Mouse (Mus musculus): ENCODE data around the gene Cryba4. TPM values are rescaled to one million over a fixed set of nuclear protein-coding genes. Genes with fewer than 3 reads are reported as not detected.

Gene Cryba4
- total and polyA plus RNA-seq, 3 experiments, result not detected

DNA sequence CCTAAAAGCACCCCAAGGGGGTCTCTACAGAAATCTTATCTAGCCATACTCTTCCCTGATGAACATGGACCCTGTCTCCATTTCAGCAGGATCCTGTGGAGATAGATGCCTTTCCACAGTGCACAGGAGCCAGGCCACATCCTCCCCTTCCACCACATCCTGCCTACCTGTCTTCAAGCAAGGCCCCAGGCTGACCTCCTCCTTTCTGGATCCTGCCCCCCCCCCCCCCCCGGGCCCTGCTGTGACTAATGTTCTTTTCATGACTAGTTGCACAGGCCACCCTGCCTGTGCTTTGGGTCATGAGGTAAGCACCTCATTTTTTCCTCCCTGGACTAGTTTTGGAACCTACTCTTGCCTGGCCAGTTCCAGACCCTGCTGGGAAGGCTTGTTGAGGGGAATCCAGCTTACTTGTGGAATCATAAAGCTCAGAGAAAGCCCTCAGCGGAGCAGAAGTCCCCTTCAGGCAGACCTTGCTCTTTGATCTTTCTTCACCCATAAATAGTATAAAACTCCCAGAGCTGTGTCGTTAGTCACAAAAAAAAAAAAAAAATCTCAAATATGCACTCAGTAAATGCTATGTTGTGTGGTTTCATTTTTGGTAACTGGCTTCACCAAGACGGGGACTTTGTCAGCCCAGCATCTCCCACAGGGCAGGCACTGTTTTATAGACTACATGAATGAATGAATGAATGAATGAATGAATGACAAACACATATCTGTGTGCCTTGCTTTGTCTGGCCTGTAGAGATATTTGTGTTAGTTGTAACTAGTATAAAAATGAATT is 22.9 kb upstream of the Cryba4 start:
- DNase-seq (ENCODE audit: extremely low read depth), result no peak
- H3K27ac ChIP-seq (ENCODE audit: insufficient read depth, low read depth), result no peak overlapping the region
- TF ChIP-seq PAX5 (IDR thresholded peaks at IDR 0.05; ENCODE audit: low read length) (no peak), ZNF384 (IDR thresholded peaks at IDR 0.05; ENCODE audit: low read depth, low read length) (peak; percentile 73)

DNA sequence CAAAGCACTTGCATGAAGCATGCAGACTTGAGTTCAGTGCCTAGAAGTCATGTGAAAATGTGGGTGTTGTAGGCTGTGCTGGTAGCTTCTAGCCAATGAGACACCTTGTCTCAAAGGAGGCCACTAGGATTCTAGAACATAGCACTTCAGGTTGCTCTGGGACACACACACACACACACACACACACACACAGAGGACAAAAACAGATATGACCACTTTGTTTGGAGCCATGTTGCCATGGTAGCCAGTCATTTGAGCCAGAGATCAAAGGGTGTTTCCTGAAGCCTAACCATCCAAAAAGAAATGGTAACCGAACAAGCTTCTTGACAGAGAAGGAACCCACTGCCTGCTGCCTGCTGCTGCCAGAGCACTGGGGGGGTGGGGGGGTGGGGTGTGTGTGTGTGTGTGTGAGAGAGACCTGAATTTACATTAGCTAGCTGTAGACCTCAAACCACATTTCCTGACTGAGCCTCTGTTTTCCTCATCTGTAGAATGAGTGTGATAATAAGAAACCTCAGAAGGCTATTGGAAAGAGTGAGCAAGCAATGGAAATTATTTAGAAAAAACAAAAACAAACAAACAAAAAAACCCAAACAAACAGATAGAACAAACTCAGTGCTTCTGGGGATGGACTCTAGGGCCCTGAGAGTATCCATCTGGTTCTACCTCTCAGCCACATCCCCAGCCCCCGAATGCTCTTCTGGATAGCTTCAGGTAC is 21.6 kb upstream of the Cryba4 start:
- dilution Hi-C loops (cut with MboI; ENCODE audit: extremely low pct_ligation_motif_present, extremely low pct_unique_long_range_greater_than_20kb, low sequenced_read_pairs), result no loop called here
- TF ChIP-seq TCF12 (IDR thresholded peaks at IDR 0.05; ENCODE audit: low read depth, low read length) (peak; percentile 29), GABPA (IDR thresholded peaks at IDR 0.05; ENCODE audit: insufficient replicate concordance, low read depth, low read length) (no peak), MEF2A (IDR thresholded peaks at IDR 0.05; ENCODE audit: borderline replicate concordance, low read depth, low read length) (peak; percentile 80), TBP (conservative IDR thresholded peaks at IDR 0.05; ENCODE audit: low read depth, low read length) (no peak), PAX5 (IDR thresholded peaks at IDR 0.05; ENCODE audit: low read length) (no peak), NRF1 (IDR thresholded peaks at IDR 0.05; ENCODE audit: low read depth, low read length) (no peak), UBTF (IDR thresholded peaks at IDR 0.05; ENCODE audit: low read depth, low read length) (no peak), MYC (IDR thresholded peaks at IDR 0.05; ENCODE audit: low read depth, low read length) (no peak), CHD1 (IDR thresholded peaks at IDR 0.05; ENCODE audit: low read depth, low read length) (no peak), RAD21 (IDR thresholded peaks at IDR 0.05; ENCODE audit: low read depth, low read length) (no peak; the same call in 1 of the 2 replicates), EP300 (IDR thresholded peaks at IDR 0.05; ENCODE audit: low read length) (peak; percentile 78), MAZ (IDR thresholded peaks at IDR 0.05; ENCODE audit: low read depth, low read length) (peak; percentile 18; the same call in 1 of the 2 replicates), ZC3H11A (IDR thresholded peaks at IDR 0.05; ENCODE audit: low read depth, low read length) (no peak), POLR2A (IDR thresholded peaks at IDR 0.05; ENCODE audit: low read depth, low read length) (no peak), USF1 (IDR thresholded peaks at IDR 0.05; ENCODE audit: low read depth, low read length) (no peak), JUND (conservative IDR thresholded peaks at IDR 0.05; ENCODE audit: low read depth, low read length) (peak; percentile 81), ELF1 (IDR thresholded peaks at IDR 0.05; ENCODE audit: low read depth, low read length) (0 out of 2 replicates have a peak, but pooled peaks have one; percentile 5), ZMIZ1 (IDR thresholded peaks at IDR 0.05; ENCODE audit: low read depth, low read length) (no peak), SMC3 (IDR thresholded peaks at IDR 0.05; ENCODE audit: low read depth, low read length) (no peak), CTCF (conservative IDR thresholded peaks at IDR 0.05 in 1 of 2, IDR thresholded peaks at IDR 0.05 in 1 of 2; ENCODE audit: low read depth in 2 of 2, low read length in 2 of 2) (no peak), CHD2 (IDR thresholded peaks at IDR 0.05; ENCODE audit: low read length) (no peak), E2F4 (IDR thresholded peaks at IDR 0.05; ENCODE audit: insufficient replicate concordance, low read depth, low read length) (no peak), NELFE (IDR thresholded peaks at IDR 0.05; ENCODE audit: low read depth, low read length) (no peak), KAT2A (IDR thresholded peaks at IDR 0.05; ENCODE audit: insufficient replicate concordance, low read length) (no peak), JUN (IDR thresholded peaks at IDR 0.05; ENCODE audit: insufficient read depth, low read depth, low read length) (peak; percentile 58), ETS1 (conservative IDR thresholded peaks at IDR 0.05; ENCODE audit: low read depth, low read length) (peak; percentile 72; the same call in 1 of the 2 replicates), USF2 (conservative IDR thresholded peaks at IDR 0.05; ENCODE audit: low read depth, low read length) (no peak), ZNF384 (IDR thresholded peaks at IDR 0.05; ENCODE audit: low read depth, low read length) (no peak), BHLHE40 (IDR thresholded peaks at IDR 0.05; ENCODE audit: low read depth, low read length) (peak; percentile 66)

More for the DNA sequence above, 22.9 kb upstream of the Cryba4 start:
- Histone ChIP-seq H3K36me3 (replicated peaks in 1 of 2; ENCODE audit: control insufficient read depth in 1 of 2, insufficient read depth in 1 of 2, low read length in 1 of 2) (peaks cover 0 to 2% of the 10 kb centered on the region in 2 experiments), H3K4me2 (ENCODE audit: insufficient read depth, low read depth, poor library complexity, severe bottlenecking) (peak overlapping the region; percentile 94), H3K4me3 (replicated peaks in 1 of 3; ENCODE audit: low read depth in 2 of 3, low read length in 2 of 3, poor library complexity in 1 of 3) (no peak overlapping the region), H3K9me3 (replicated peaks; ENCODE audit: low read length) (no peaks in the 10 kb centered on the region), H3K9ac (ENCODE audit: insufficient read depth, low read depth) (0 out of 2 replicates have a peak overlapping the region, but pooled peaks have one; percentile 0), H3K4me1 (ENCODE audit: control insufficient read depth in 1 of 2, insufficient read depth in 2 of 2) (peaks cover 44 to 88% of the 10 kb centered on the region in 2 experiments), H3K79me2 (replicated peaks; ENCODE audit: control insufficient read depth, extremely low read depth, insufficient read depth, poor library complexity, severe bottlenecking) (0 out of 2 replicates have a peak, but pooled peaks cover 6% of the 10 kb centered on the region), H3K27me3 (replicated peaks) (peaks cover 14% of the 10 kb centered on the region)
- dilution Hi-C loops (cut with MboI; ENCODE audit: extremely low pct_ligation_motif_present, extremely low pct_unique_long_range_greater_than_20kb, low sequenced_read_pairs) (no loop called here), in situ Hi-C loops (cut with MboI; ENCODE audit: low pct_ligation_motif_present, low pct_unique_long_range_greater_than_20kb, low sequenced_read_pairs) (loop anchor here (10.0 kb wide), 1 partner anchor 50 kb away; the partner anchor contains the start of gene Tfip11)

More for the DNA sequence above, 21.6 kb upstream of the Cryba4 start:
- Histone ChIP-seq H3K9ac (ENCODE audit: insufficient read depth, low read depth) (no peak overlapping the region), H3K4me2 (ENCODE audit: insufficient read depth, low read depth, poor library complexity, severe bottlenecking) (peak overlapping the region; percentile 37; the same call in 1 of the 2 replicates), H3K9me3 (replicated peaks; ENCODE audit: low read length) (no peaks in the 10 kb centered on the region), H3K4me3 (replicated peaks in 1 of 3; ENCODE audit: low read depth in 2 of 3, low read length in 2 of 3, poor library complexity in 1 of 3) (peak overlapping the region in 1 of 3 experiments; percentile 7), H3K36me3 (replicated peaks in 1 of 2; ENCODE audit: control insufficient read depth in 1 of 2, insufficient read depth in 1 of 2, low read length in 1 of 2) (peaks cover 0 to 2% of the 10 kb centered on the region in 2 experiments), H3K27me3 (replicated peaks) (peaks cover 16% of the 10 kb centered on the region), H3K4me1 (ENCODE audit: control insufficient read depth in 1 of 2, insufficient read depth in 2 of 2) (peaks cover 36 to 86% of the 10 kb centered on the region in 2 experiments), H3K27ac (ENCODE audit: insufficient read depth, low read depth) (peak overlapping the region; percentile 6; the same call in 1 of the 2 replicates), H3K79me2 (replicated peaks; ENCODE audit: control insufficient read depth, extremely low read depth, insufficient read depth, poor library complexity, severe bottlenecking) (0 out of 2 replicates have a peak, but pooled peaks cover 6% of the 10 kb centered on the region)
- peak; percentile 81 for DNase-seq (ENCODE audit: extremely low read depth)
- in situ Hi-C loops (cut with MboI; ENCODE audit: low pct_ligation_motif_present, low pct_unique_long_range_greater_than_20kb, low sequenced_read_pairs), result loop anchor here (10.0 kb wide), 1 partner anchor 51 kb away; the partner anchor contains the start of gene Tfip11
